Mouse (Mus musculus) limb, embryonic 15.5 days (tissue): ENCODE data around the gene Stab1. TPM values are rescaled to one million over a fixed set of nuclear protein-coding genes. Genes with fewer than 3 reads are reported as not detected.

ENCODE experiments used
- ATAC-seq: fragments of 200-750 bp; cut with Nextera tagmentation; 2 replicates; pipeline ENCODE4 v1.8.0; 2017; ENCODE audit warnings: low read depth, moderate TSS enrichment; ENCODE audit not compliant: insufficient number of reproducible peaks, low FRiP score, low TSS enrichment
- H3K27ac ChIP-seq: fragments of 300-500 bp; sonication (generic); 2 replicates; pipeline ENCODE4 v1.5.1; 2015; ENCODE audit warnings: moderate library complexity, mild to moderate bottlenecking, inconsistent platforms
- H3K27me3 ChIP-seq: fragments of 300-500 bp; sonication (generic); 2 replicates; pipeline ENCODE4 v1.6.1; 2015; ENCODE audit warnings: inconsistent platforms
- H3K36me3 ChIP-seq: fragments of 300-500 bp; sonication (generic); 2 replicates; pipeline ENCODE4 v1.6.1; 2015; ENCODE audit warnings: inconsistent platforms
- H3K4me1 ChIP-seq: fragments of 300-500 bp; sonication (generic); 2 replicates; pipeline ENCODE4 v1.6.1; 2015; ENCODE audit warnings: inconsistent platforms
- H3K4me2 ChIP-seq: fragments of 300-500 bp; sonication (generic); 2 replicates; pipeline ENCODE4 v1.6.1; 2015; ENCODE audit warnings: mild to moderate bottlenecking, inconsistent platforms
- H3K4me3 ChIP-seq: fragments of 300-500 bp; sonication (generic); 2 replicates; pipeline ENCODE4 v1.5.1; 2015; ENCODE audit warnings: mild to moderate bottlenecking, inconsistent platforms
- H3K9ac ChIP-seq: fragments of 300-500 bp; sonication (generic); 2 replicates; pipeline ENCODE4 v1.6.1; 2015; ENCODE audit warnings: inconsistent platforms
- H3K9me3 ChIP-seq: fragments of 300-500 bp; sonication (generic); 2 replicates; pipeline ENCODE4 v1.6.1; 2016; ENCODE audit warnings: inconsistent platforms
- WGBS: fragments of 180-500 bp; shearing (Covaris S2); methylation state at CpG from one replicate; pipeline ENCODE4 v1.1.7; 2015; 5-methylcytosine and 5-hydroxymethylcytosine counted together
- polyA plus RNA-seq: library from polyadenylated mRNA; unstranded; fragments of >200 nt; fragmentation: Nextera tagmentation; extraction: Ambion mirVana; gene quantifications from 2 replicates; pipeline ENCODE4 v1.2.1, GENCODE M21; 2015

Stab1 gene
- polyA plus RNA-seq: 42.5 and 44.4 TPM in 2 replicates

DNA sequence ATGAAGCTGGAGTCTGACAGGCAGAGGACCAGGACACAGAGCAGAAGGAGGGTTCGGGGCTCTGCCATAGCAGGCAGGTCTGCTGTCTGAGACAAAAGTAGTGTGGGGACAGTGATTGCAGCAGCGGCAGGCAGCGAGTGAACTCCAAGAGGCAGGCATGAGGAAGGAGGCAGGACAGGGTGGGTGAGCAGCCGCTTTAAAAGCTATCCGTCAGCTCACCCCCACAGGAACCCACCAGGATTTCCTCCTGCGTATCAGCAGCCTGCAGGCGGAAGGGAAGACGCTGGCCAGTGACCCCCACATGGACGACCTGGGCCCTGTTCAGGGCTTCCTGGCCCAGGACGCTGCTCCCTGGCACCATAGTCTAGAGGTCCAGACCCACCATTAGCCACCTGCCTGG, at the start of gene Stab1:
Gene Stab1, minus strand, starts transcription at position 217 of the 400 bp plus-strand sequence.
- Histone ChIP-seq H3K27me3 (no peaks in the 10 kb centered on the region), H3K4me1 (peaks cover 25% of the 10 kb centered on the region), H3K4me3 (peak within 1 kb of the TSS; percentile 18), H3K27ac (peak within 1 kb of the TSS; percentile 40), H3K4me2 (0 out of 2 replicates have a peak within 1 kb of the TSS, but pooled peaks have one; percentile 10), H3K36me3 (peaks cover 38% of the 10 kb centered on the region), H3K9me3 (no peaks in the 10 kb centered on the region), H3K9ac (no peak within 1 kb of the TSS)
- 45% methylated on average over 10 of the region's 10 CpGs for WGBS
- ATAC-seq: no peak

GRCm38 (mm10) chr14:31217666-31218065, 49.2 kb upstream of the Stab1 start, which contains the start of gene Sema3g:
TSS of gene Sema3g (plus strand) at chr14:31217860.
- H3K4me2 ChIP-seq: 0 out of 2 replicates have a peak within 1 kb of the TSS, but pooled peaks have one; percentile 19
- 9% methylated on average over 11 of the region's 11 CpGs for WGBS
- no peaks in the 10 kb centered on the region for H3K9me3 ChIP-seq
- H3K27ac ChIP-seq: no peak within 1 kb of the TSS
- no peaks in the 10 kb centered on the region for H3K36me3 ChIP-seq
- no peak for ATAC-seq
- H3K9ac ChIP-seq: no peak within 1 kb of the TSS
- no peaks in the 10 kb centered on the region for H3K27me3 ChIP-seq
- peaks cover 24% of the 10 kb centered on the region for H3K4me1 ChIP-seq
- H3K4me3 ChIP-seq: peak within 1 kb of the TSS; percentile 3; the same call in 1 of the 2 replicates

DNA sequence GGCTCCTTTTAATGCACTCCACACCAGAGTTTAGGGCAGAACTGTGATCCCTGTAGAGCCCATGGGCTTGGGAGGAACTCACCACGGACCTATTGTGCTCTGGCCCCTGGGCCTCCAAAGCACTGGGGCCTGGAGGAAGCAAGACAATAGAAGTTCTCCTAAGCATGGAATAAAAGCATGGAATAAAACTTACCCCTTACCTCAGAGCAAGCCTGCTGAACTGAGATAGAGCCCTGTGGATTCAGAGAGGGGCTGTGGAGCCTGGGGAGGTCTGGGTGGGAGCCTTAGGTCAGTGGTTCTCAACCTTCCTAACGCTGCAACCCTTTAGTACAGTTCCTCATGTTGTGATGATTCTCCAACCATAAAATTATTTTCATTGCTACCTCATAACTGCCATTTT, 48.4 kb upstream of the Stab1 start, which contains the start of gene Nisch:
Gene Nisch, minus strand, starts transcription at position 101 of the 400 bp plus-strand sequence.
- ATAC-seq: no peak
- H3K4me3 ChIP-seq: peak within 1 kb of the TSS; percentile 3; the same call in 1 of the 2 replicates
- 84% methylated on average over 2 of the region's 2 CpGs for WGBS
- H3K9me3 ChIP-seq: no peaks in the 10 kb centered on the region
- no peak within 1 kb of the TSS for H3K27ac ChIP-seq
- peaks cover 29% of the 10 kb centered on the region for H3K4me1 ChIP-seq
- H3K36me3 ChIP-seq: no peaks in the 10 kb centered on the region
- H3K9ac ChIP-seq: 0 out of 2 replicates have a peak within 1 kb of the TSS, but pooled peaks have one; percentile 0
- 0 out of 2 replicates have a peak within 1 kb of the TSS, but pooled peaks have one; percentile 19 for H3K4me2 ChIP-seq
- no peaks in the 10 kb centered on the region for H3K27me3 ChIP-seq

GRCm38 (mm10) chr14:31215157-31216002, 46.9 kb upstream of the Stab1 start:
- Histone ChIP-seq H3K27me3 (no peaks in the 10 kb centered on the region), H3K9me3 (no peaks in the 10 kb centered on the region), H3K27ac (no peak overlapping the region), H3K4me1 (peaks cover 27% of the 10 kb centered on the region), H3K4me3 (no peak overlapping the region), H3K4me2 (no peak overlapping the region), H3K9ac (0 out of 2 replicates have a peak overlapping the region, but pooled peaks have one; percentile 0), H3K36me3 (no peaks in the 10 kb centered on the region)
- 30% methylated on average over 15 of the region's 15 CpGs for WGBS
- no peak for ATAC-seq

DNA sequence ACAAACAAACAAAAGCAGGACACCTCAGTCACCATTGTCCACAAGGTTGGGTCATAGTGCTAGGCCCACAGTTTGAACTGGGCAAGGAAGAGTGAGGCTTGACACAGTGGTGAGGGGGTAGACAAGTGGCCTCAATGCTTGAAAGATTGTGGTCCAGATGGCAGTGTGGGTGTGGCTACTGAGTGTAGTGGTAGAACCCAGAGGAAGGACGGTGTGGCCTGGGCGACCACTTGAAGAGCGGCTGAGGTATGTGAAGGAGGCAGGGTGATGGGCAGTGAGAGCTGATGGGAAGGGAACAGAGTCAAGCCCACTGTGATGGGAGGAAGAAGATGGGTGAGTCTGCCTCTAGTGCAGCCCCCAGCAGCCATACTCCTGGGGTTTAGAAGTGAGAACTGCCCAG, 46.2 kb upstream of the Stab1 start:
- no peaks in the 10 kb centered on the region for H3K36me3 ChIP-seq
- peaks cover 26% of the 10 kb centered on the region for H3K4me1 ChIP-seq
- H3K4me3 ChIP-seq: no peak overlapping the region
- 89% methylated on average over 3 of the region's 3 CpGs for WGBS
- H3K27ac ChIP-seq: no peak overlapping the region
- no peaks in the 10 kb centered on the region for H3K27me3 ChIP-seq
- no peak for ATAC-seq
- no peak overlapping the region for H3K9ac ChIP-seq
- no peaks in the 10 kb centered on the region for H3K9me3 ChIP-seq
- no peak overlapping the region for H3K4me2 ChIP-seq

- Histone ChIP-seq H3K4me1 (peaks cover 26% of the 10 kb centered on the region), H3K4me3 (no peak overlapping the region), H3K9me3 (no peaks in the 10 kb centered on the region), H3K27me3 (no peaks in the 10 kb centered on the region), H3K4me2 (no peak overlapping the region), H3K36me3 (no peaks in the 10 kb centered on the region), H3K27ac (no peak overlapping the region), H3K9ac (no peak overlapping the region)
- 64% methylated on average over 8 of the region's 8 CpGs for WGBS
- ATAC-seq: no peak
Observed at GRCm38 (mm10) chr14:31213868-31214267, 45.4 kb upstream of the Stab1 start.

- Histone ChIP-seq H3K4me2 (no peak overlapping the region), H3K36me3 (no peaks in the 10 kb centered on the region), H3K4me1 (peaks cover 20% of the 10 kb centered on the region), H3K27me3 (no peaks in the 10 kb centered on the region), H3K9ac (no peak overlapping the region), H3K4me3 (no peak overlapping the region), H3K27ac (no peak overlapping the region; the same call in 1 of the 2 replicates), H3K9me3 (no peaks in the 10 kb centered on the region)
- ATAC-seq: no peak
- WGBS: 61% methylated on average over 3 of the region's 3 CpGs
Observed at GRCm38 (mm10) chr14:31212499-31212898, 44.1 kb upstream of the Stab1 start.

GRCm38 (mm10) chr14:31211854-31212253, 43.4 kb upstream of the Stab1 start:
- Histone ChIP-seq H3K4me3 (no peak overlapping the region), H3K27me3 (no peaks in the 10 kb centered on the region), H3K27ac (no peak overlapping the region), H3K9ac (no peak overlapping the region), H3K4me1 (peaks cover 21% of the 10 kb centered on the region), H3K4me2 (no peak overlapping the region), H3K36me3 (no peaks in the 10 kb centered on the region), H3K9me3 (no peaks in the 10 kb centered on the region)
- ATAC-seq: no peak
- WGBS: 85% methylated on average over 6 of the region's 6 CpGs

- peaks cover 4% of the 10 kb centered on the region for H3K36me3 ChIP-seq
- peak overlapping the region; percentile 33; the same call in 1 of the 2 replicates for H3K27ac ChIP-seq
- peaks cover 30% of the 10 kb centered on the region for H3K4me1 ChIP-seq
- WGBS: 69% methylated on average over 4 of the region's 4 CpGs
- no peak overlapping the region for H3K4me2 ChIP-seq
- no peak overlapping the region for H3K4me3 ChIP-seq
- no peak overlapping the region for H3K9ac ChIP-seq
- H3K27me3 ChIP-seq: no peaks in the 10 kb centered on the region
- ATAC-seq: no peak
- H3K9me3 ChIP-seq: no peaks in the 10 kb centered on the region
Observed at GRCm38 (mm10) chr14:31209133-31209557, 40.7 kb upstream of the Stab1 start.

- Histone ChIP-seq H3K27ac (peak within 1 kb of the TSS; percentile 96; the same call in 1 of the 2 replicates), H3K27me3 (no peaks in the 10 kb centered on the region), H3K4me1 (peaks cover 28% of the 10 kb centered on the region), H3K36me3 (peaks cover 14% of the 10 kb centered on the region), H3K9me3 (no peaks in the 10 kb centered on the region), H3K9ac (no peak within 1 kb of the TSS), H3K4me3 (peak within 1 kb of the TSS; percentile 74; the same call in 1 of the 2 replicates), H3K4me2 (peak within 1 kb of the TSS; percentile 85)
- ATAC-seq: no peak
- 67% methylated on average over 2 of the region's 2 CpGs for WGBS
Observed at GRCm38 (mm10) chr14:31208084-31208483, 39.6 kb upstream of the Stab1 start, which contains the start of gene Tnnc1. TSS of gene Tnnc1 (plus strand) at chr14:31208312.

DNA sequence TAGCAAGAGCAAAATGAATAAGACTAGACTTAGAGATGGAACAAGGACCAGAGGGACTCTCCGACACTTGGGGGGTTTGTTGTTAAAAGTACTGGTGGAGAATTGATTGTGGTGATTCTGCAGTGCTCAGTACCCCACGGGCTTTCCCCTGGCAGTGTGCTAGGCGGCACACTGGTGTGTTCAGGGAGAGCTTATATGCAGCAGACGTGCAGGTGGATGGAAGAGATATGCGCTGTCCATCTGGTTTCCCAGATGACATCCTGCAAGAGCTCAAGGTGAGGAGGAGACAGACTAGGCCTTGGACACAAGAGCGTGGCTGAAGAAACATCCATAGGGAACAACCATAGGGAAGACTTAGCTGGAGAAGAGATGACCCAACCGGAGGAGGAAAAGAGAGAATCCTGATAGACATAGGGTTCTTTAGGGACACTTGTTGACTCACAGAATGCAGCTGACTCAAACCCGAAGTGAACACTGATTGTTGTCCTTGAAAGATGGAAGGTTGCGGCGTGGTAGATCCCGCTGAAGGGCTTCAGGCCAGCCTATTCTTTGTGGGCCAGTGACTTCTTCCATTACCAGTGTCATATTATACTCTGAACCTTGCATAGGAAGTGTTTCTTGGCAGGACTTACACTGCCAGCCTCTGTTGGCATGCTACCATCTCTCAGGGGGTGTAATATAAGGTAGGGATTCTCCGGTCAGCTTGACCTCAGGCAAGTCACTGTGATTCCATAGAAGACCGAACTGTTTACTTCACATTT, 38.8 kb upstream of the Stab1 start:
- Histone ChIP-seq H3K4me1 (peaks cover 20% of the 10 kb centered on the region), H3K9ac (peak overlapping the region; percentile 47; the same call in 1 of the 2 replicates), H3K4me2 (peak overlapping the region; percentile 85), H3K9me3 (no peaks in the 10 kb centered on the region), H3K27ac (peak overlapping the region; percentile 96), H3K36me3 (peaks cover 22% of the 10 kb centered on the region), H3K27me3 (no peaks in the 10 kb centered on the region), H3K4me3 (peak overlapping the region; percentile 74)
- ATAC-seq: 0 out of 2 replicates have a peak, but pooled peaks have one; percentile 3
- 78% methylated on average over 13 of the region's 13 CpGs for WGBS
